Mouse (Mus musculus) limb, embryonic 14.5 days (tissue): ENCODE measurements around the gene Fbxo46. TPM values are rescaled to one million over a fixed set of nuclear protein-coding genes. Genes with fewer than 3 reads are reported as not detected.

Source experiments
- ATAC-seq: fragments of 200-750 bp; cut with Nextera tagmentation; 2 replicates; pipeline ENCODE4 v1.8.0; 2017; ENCODE audit warnings: low read depth, moderate number of reproducible peaks, moderate TSS enrichment; ENCODE audit not compliant: low FRiP score
- DNase-seq: peaks from one replicate; pipeline ENCODE4 v3.0.0-alpha.2; 2015; ENCODE audit warnings: low spot score
- H3K27ac ChIP-seq: fragments of 300-500 bp; sonication (generic); replicated peaks from 2 replicates; pipeline ENCODE4 v1.5.1; 2014; ENCODE audit warnings: low read depth, mild to moderate bottlenecking, low read length, moderate library complexity, mixed read lengths
- H3K27me3 ChIP-seq: fragments of 300-500 bp; sonication (generic); 2 replicates; pipeline ENCODE4 v1.6.1; 2014; ENCODE audit warnings: low read length, mixed read lengths; ENCODE audit not compliant: control insufficient read depth, insufficient read depth
- H3K36me3 ChIP-seq: fragments of 300-500 bp; sonication (generic); 2 replicates; pipeline ENCODE4 v1.6.1; 2014; ENCODE audit warnings: mild to moderate bottlenecking, low read length, moderate library complexity, mixed read lengths; ENCODE audit not compliant: control insufficient read depth, insufficient read depth
- H3K4me1 ChIP-seq: fragments of 300-500 bp; sonication (generic); 2 replicates; pipeline ENCODE4 v1.6.1; 2014; ENCODE audit warnings: antibody characterized with exemption, low read length, mixed read lengths; ENCODE audit not compliant: control insufficient read depth, insufficient read depth
- H3K4me2 ChIP-seq: fragments of 300-500 bp; sonication (generic); replicated peaks from 2 replicates; pipeline ENCODE4 v1.6.1; 2014; ENCODE audit warnings: low read depth, mild to moderate bottlenecking, low read length, moderate library complexity; ENCODE audit not compliant: severe bottlenecking
- H3K4me3 ChIP-seq: fragments of 300-500 bp; sonication (generic); replicated peaks from 2 replicates; pipeline ENCODE4 v1.5.1; 2014; ENCODE audit warnings: low read length
- H3K9ac ChIP-seq: fragments of 300-500 bp; sonication (generic); 2 replicates; pipeline ENCODE4 v1.6.1; 2014; ENCODE audit warnings: mild to moderate bottlenecking, low read depth, low read length, moderate library complexity; ENCODE audit not compliant: severe bottlenecking
- H3K9me3 ChIP-seq: fragments of 300-500 bp; sonication (generic); 2 replicates; pipeline ENCODE4 v1.6.1; 2016; ENCODE audit warnings: low read length; ENCODE audit not compliant: control insufficient read depth
- POLR2A ChIP-seq: fragments of 200-500 bp; IDR thresholded peaks from 2 replicates; pipeline ENCODE4 v1.8.0; 2012; ENCODE audit warnings: inconsistent platforms, mild to moderate bottlenecking, moderate library complexity, borderline replicate concordance; ENCODE audit not compliant: insufficient read depth, insufficient read length; ENCODE audit errors: extremely low read depth
- WGBS: fragments of 180-500 bp; shearing (Covaris S2); extraction: QIAGEN DNeasy Blood & Tissue Kit; methylation state at CpG from one replicate; pipeline ENCODE4 v1.1.7; 2014; 5-methylcytosine and 5-hydroxymethylcytosine counted together
- polyA plus RNA-seq, 2 experiments: library from polyadenylated mRNA; depleted of rRNA in 1 of 2; stranded (reverse) in 1 of 2; unstranded in 1 of 2; fragments of >200 nt; fragmentation: Nextera tagmentation in 1 of 2; extraction: Ambion mirVana in 1 of 2; gene quantifications; 2 replicates each; pipeline versions ENCODE4 v1.2.1 to v1.2.3; 2012 to 2014

Gene Fbxo46
- polyA plus RNA-seq, 2 experiments = 9.9 to 10.6 TPM

- Histone ChIP-seq H3K4me1 (peaks cover 35% of the 10 kb centered on the region), H3K4me2 (peak overlapping the region; percentile 84), H3K4me3 (peak overlapping the region; percentile 79), H3K27ac (peak overlapping the region; percentile 98), H3K27me3 (no peaks in the 10 kb centered on the region), H3K36me3 (peaks cover 39% of the 10 kb centered on the region), H3K9me3 (no peaks in the 10 kb centered on the region), H3K9ac (peak overlapping the region; percentile 54)
- DNase-seq (peak; percentile 81), ATAC-seq (peak; percentile 31)
- TF ChIP-seq POLR2A = no peak
- WGBS = 3% methylated on average over 37 of the region's 38 CpGs
Observed at GRCm38 (mm10) chr7:19092381-19093173, 27.1 kb upstream of the Fbxo46 start.

GRCm38 (mm10) chr7:19093174-19093521 lies 26.5 kb upstream of the Fbxo46 start:
- no peak for TF ChIP-seq POLR2A
- H3K36me3 ChIP-seq = peaks cover 38% of the 10 kb centered on the region
- no peaks in the 10 kb centered on the region for H3K9me3 ChIP-seq
- H3K27ac ChIP-seq = peak overlapping the region; percentile 98
- DNase-seq (peak; percentile 72), ATAC-seq (peak; percentile 34)
- no peaks in the 10 kb centered on the region for H3K27me3 ChIP-seq
- WGBS = 0% methylated on average over 11 of the region's 15 CpGs
- H3K4me1 ChIP-seq = peaks cover 37% of the 10 kb centered on the region
- peak overlapping the region; percentile 54 for H3K9ac ChIP-seq
- peak overlapping the region; percentile 79 for H3K4me3 ChIP-seq
- peak overlapping the region; percentile 84 for H3K4me2 ChIP-seq

- H3K27me3 ChIP-seq = no peaks in the 10 kb centered on the region
- peak overlapping the region; percentile 84 for H3K4me2 ChIP-seq
- peak; percentile 85; the same call in 1 of the 2 replicates for TF ChIP-seq POLR2A
- peak overlapping the region; percentile 98 for H3K27ac ChIP-seq
- peaks cover 38% of the 10 kb centered on the region for H3K36me3 ChIP-seq
- 1% methylated on average over 42 of the region's 45 CpGs for WGBS
- no peaks in the 10 kb centered on the region for H3K9me3 ChIP-seq
- ATAC-seq (peak; percentile 85), DNase-seq (peak; percentile 98)
- H3K4me3 ChIP-seq = peak overlapping the region; percentile 79
- H3K4me1 ChIP-seq = peaks cover 37% of the 10 kb centered on the region
- H3K9ac ChIP-seq = peak overlapping the region; percentile 94
Observed at GRCm38 (mm10) chr7:19093537-19094385, 25.9 kb upstream of the Fbxo46 start.

- H3K9ac ChIP-seq = peak within 1 kb of the TSS; percentile 94
- H3K4me1 ChIP-seq = peaks cover 37% of the 10 kb centered on the region
- no peaks in the 10 kb centered on the region for H3K27me3 ChIP-seq
- H3K4me3 ChIP-seq = peak within 1 kb of the TSS; percentile 79
- peak within 1 kb of the TSS; percentile 84 for H3K4me2 ChIP-seq
- TF ChIP-seq POLR2A = no peak
- no peaks in the 10 kb centered on the region for H3K9me3 ChIP-seq
- DNase-seq (no peak), ATAC-seq (no peak)
- H3K27ac ChIP-seq = peak within 1 kb of the TSS; percentile 98
- 0% methylated on average over 9 of the region's 36 CpGs for WGBS
- peaks cover 33% of the 10 kb centered on the region for H3K36me3 ChIP-seq
Observed at GRCm38 (mm10) chr7:19094471-19094825, 25.2 kb upstream of the Fbxo46 start, which contains the start of gene Six5. Six5 (plus strand) TSS chr7:19094594.

GRCm38 (mm10) chr7:19094826-19095750 lies 24.6 kb upstream of the Fbxo46 start:
- peak overlapping the region; percentile 79 for H3K4me3 ChIP-seq
- peak overlapping the region; percentile 94 for H3K9ac ChIP-seq
- peaks cover 37% of the 10 kb centered on the region for H3K4me1 ChIP-seq
- H3K36me3 ChIP-seq = peaks cover 31% of the 10 kb centered on the region
- TF ChIP-seq POLR2A = no peak
- no peaks in the 10 kb centered on the region for H3K9me3 ChIP-seq
- H3K27me3 ChIP-seq = no peaks in the 10 kb centered on the region
- WGBS = 0% methylated on average over 47 of the region's 87 CpGs
- H3K4me2 ChIP-seq = peak overlapping the region; percentile 84
- peak overlapping the region; percentile 98 for H3K27ac ChIP-seq
- ATAC-seq = no peak
- DNase-seq = peak; percentile 47
